Mouse (Mus musculus) limb, embryonic 12.5 days (tissue): ENCODE data around the gene Ubqln3. TPM values are rescaled to one million over a fixed set of nuclear protein-coding genes. Genes with fewer than 3 reads are reported as not detected.

Experiments
- ATAC-seq: fragments of 200-750 bp; cut with Nextera tagmentation; 2 replicates; pipeline ENCODE4 v1.8.0; 2017; ENCODE audit warnings: low read depth, moderate TSS enrichment; ENCODE audit not compliant: insufficient number of reproducible peaks, insufficient read depth, low FRiP score, low TSS enrichment
- H3K27ac ChIP-seq: fragments of 300-500 bp; sonication (generic); 2 replicates; pipeline ENCODE4 v1.5.1; 2016; ENCODE audit warnings: mild to moderate bottlenecking, moderate library complexity
- H3K27me3 ChIP-seq: fragments of 300-500 bp; sonication (generic); 2 replicates; pipeline ENCODE4 v1.6.1; 2016; ENCODE audit warnings: mild to moderate bottlenecking, moderate library complexity
- H3K36me3 ChIP-seq: fragments of 300-500 bp; sonication (generic); 2 replicates; pipeline ENCODE4 v1.6.1; 2016; ENCODE audit warnings: mild to moderate bottlenecking, moderate library complexity
- H3K4me1 ChIP-seq: fragments of 300-500 bp; sonication (generic); replicated peaks from 2 replicates; pipeline ENCODE4 v1.6.1; 2016
- H3K4me2 ChIP-seq: fragments of 300-500 bp; sonication (generic); 2 replicates; pipeline ENCODE4 v1.6.1; 2016; ENCODE audit warnings: mild to moderate bottlenecking, moderate library complexity
- H3K4me3 ChIP-seq: fragments of 300-500 bp; sonication (generic); replicated peaks from 2 replicates; pipeline ENCODE4 v1.5.1; 2016; ENCODE audit warnings: mild to moderate bottlenecking
- H3K9ac ChIP-seq: fragments of 300-500 bp; sonication (generic); replicated peaks from 2 replicates; pipeline ENCODE4 v1.6.1; 2016; ENCODE audit warnings: mild to moderate bottlenecking, moderate library complexity
- H3K9me3 ChIP-seq: fragments of 300-500 bp; sonication (generic); 2 replicates; pipeline ENCODE4 v1.6.1; 2016; ENCODE audit warnings: mild to moderate bottlenecking, moderate library complexity
- WGBS: fragments of 180-500 bp; shearing (Covaris S2); methylation state at CpG from one replicate; pipeline ENCODE4 v1.1.7; 2016; 5-methylcytosine and 5-hydroxymethylcytosine counted together
- polyA plus RNA-seq: library from polyadenylated mRNA; unstranded; fragments of >200 nt; fragmentation: Nextera tagmentation; extraction: Ambion mirVana; gene quantifications from 2 replicates; pipeline ENCODE4 v1.2.1, GENCODE M21; 2016

Gene Ubqln3
- polyA plus RNA-seq, 1 experiment from 2014 or later: not detected

DNA sequence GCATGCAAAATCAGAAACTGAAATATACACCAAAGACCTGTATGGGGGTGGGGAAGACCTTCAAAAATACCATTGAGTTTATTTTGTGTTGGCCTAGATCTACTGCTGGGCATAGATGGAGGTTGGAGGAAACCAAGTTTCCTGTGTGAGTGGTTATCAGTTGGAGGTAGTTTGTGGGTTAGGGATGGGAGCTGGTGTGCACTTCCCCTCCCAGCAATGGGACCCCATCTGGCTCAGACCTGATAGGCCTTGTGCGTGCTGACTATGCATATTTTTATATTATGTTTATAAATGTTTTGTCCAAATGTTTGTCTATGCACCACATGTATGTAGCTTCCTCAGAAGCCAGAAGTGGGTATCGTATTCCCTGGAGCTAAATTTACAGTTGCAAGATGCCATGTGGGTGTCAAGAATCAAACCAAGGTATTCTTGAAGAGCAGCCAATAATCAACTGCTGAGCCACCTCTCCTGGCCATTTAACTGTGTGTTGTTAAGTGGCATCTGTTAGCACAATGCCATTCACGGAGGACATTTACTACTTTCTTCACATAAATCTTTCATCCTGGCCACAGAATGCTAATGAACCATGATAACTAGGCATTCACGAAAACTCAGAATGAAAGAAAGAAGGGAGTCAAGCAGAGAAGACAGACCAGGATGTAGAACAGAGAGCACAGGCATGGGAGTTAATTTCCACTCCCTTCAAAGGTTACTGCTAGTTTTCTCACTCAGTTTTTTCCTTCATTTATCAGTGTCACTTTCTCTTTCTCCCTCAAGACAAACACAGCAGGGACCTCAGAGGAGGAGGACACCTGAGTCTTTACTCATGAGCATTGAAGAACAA lies 38.9 kb downstream of the Ubqln3 start:
- no peaks in the 10 kb centered on the region for H3K4me1 ChIP-seq
- H3K4me3 ChIP-seq: no peak overlapping the region
- H3K9ac ChIP-seq: no peak overlapping the region
- no peaks in the 10 kb centered on the region for H3K36me3 ChIP-seq
- H3K27me3 ChIP-seq: no peaks in the 10 kb centered on the region
- H3K27ac ChIP-seq: no peak overlapping the region
- no peaks in the 10 kb centered on the region for H3K9me3 ChIP-seq
- 45% methylated on average over 4 of the region's 4 CpGs for WGBS
- H3K4me2 ChIP-seq: no peak overlapping the region
- ATAC-seq: no peak

Other genes starting within 250 kb of the Ubqln3 start
- not detected in 2 replicates for gene Olfr64, start 248.8 kb downstream of the Ubqln3 start, polyA plus RNA-seq
- not detected in 2 replicates for gene Olfr65, start 239.8 kb downstream of the Ubqln3 start, polyA plus RNA-seq
- gene Olfr631, start 214.5 kb downstream of the Ubqln3 start, polyA plus RNA-seq: not detected in 2 replicates
- gene Olfr632, start 208.9 kb downstream of the Ubqln3 start, polyA plus RNA-seq: not detected in 2 replicates
- gene Olfr633, start 198.8 kb downstream of the Ubqln3 start, polyA plus RNA-seq: not detected in 2 replicates
- not detected in 2 replicates for gene Olfr635, start 172.1 kb downstream of the Ubqln3 start, polyA plus RNA-seq
- not detected in 2 replicates for gene Olfr638, start 144.5 kb downstream of the Ubqln3 start, polyA plus RNA-seq
- not detected in 2 replicates for gene Olfr639, start 126.0 kb downstream of the Ubqln3 start, polyA plus RNA-seq
- not detected in 2 replicates for gene Olfr640, start 117.7 kb downstream of the Ubqln3 start, polyA plus RNA-seq
- not detected in 2 replicates for gene Olfr641, start 107.8 kb downstream of the Ubqln3 start, polyA plus RNA-seq
- not detected in 2 replicates for gene Olfr642, start 90.6 kb downstream of the Ubqln3 start, polyA plus RNA-seq
- gene 4930516K23Rik, start 81.8 kb downstream of the Ubqln3 start, polyA plus RNA-seq: not detected in 2 replicates
- not detected in 2 replicates for gene Olfr644, start 71.4 kb downstream of the Ubqln3 start, polyA plus RNA-seq
- not detected in 2 replicates for gene Olfr645, start 57.8 kb downstream of the Ubqln3 start, polyA plus RNA-seq
- gene Olfr646, start 38.4 kb downstream of the Ubqln3 start, polyA plus RNA-seq: not detected in 2 replicates
- not detected in 2 replicates for gene Ubqln5, start 13.5 kb downstream of the Ubqln3 start, polyA plus RNA-seq
- not detected in 2 replicates for gene Olfr643, start 5.9 kb downstream of the Ubqln3 start, polyA plus RNA-seq
- not detected in 2 replicates for gene Ubqlnl, start 7.3 kb upstream of the Ubqln3 start, polyA plus RNA-seq
- gene Olfm5, start 21.6 kb upstream of the Ubqln3 start, polyA plus RNA-seq: not detected in 2 replicates
- gene Olfr648, start 40.1 kb upstream of the Ubqln3 start, polyA plus RNA-seq: 0.23 and 0.26 TPM in 2 replicates
- gene Olfr649, start 52.7 kb upstream of the Ubqln3 start, polyA plus RNA-seq: not detected in 2 replicates
- 2.2 and 2.8 TPM in 2 replicates for gene Trim6, start 75.5 kb upstream of the Ubqln3 start, polyA plus RNA-seq
- gene Trim34a, start 101.2 kb upstream of the Ubqln3 start, polyA plus RNA-seq: 0.93 and 1.4 TPM in 2 replicates
- gene Trim5, start 144.8 kb upstream of the Ubqln3 start, polyA plus RNA-seq: 0.08 and 0.09 TPM in 2 replicates
- gene Trim12a, start 172.2 kb upstream of the Ubqln3 start, polyA plus RNA-seq: 6.2 and 6.6 TPM in 2 replicates
- gene Trim34b, start 186.2 kb upstream of the Ubqln3 start, polyA plus RNA-seq: not detected in 2 replicates
- 2.4 and 2.5 TPM in 2 replicates for gene Trim12c, start 210.1 kb upstream of the Ubqln3 start, polyA plus RNA-seq
- not detected in 2 replicates for gene Trim30b, start 226.6 kb upstream of the Ubqln3 start, polyA plus RNA-seq